Mouse (Mus musculus) heart, embryonic 12.5 days (tissue): Measurements from ENCODE around the gene Fbxl17. TPM values are rescaled to one million over a fixed set of nuclear protein-coding genes. Genes with fewer than 3 reads are reported as not detected.
A peak's percentile ranks its signal among the peaks of the same experiment; 100 is the strongest.

Experiments used
- ATAC-seq: fragments of 200-750 bp; cut with Nextera tagmentation; 2 replicates; pipeline ENCODE4 v1.8.0; 2017; ENCODE audit warnings: moderate TSS enrichment, moderate library complexity; ENCODE audit not compliant: insufficient number of reproducible peaks, low FRiP score
- H3K27ac ChIP-seq: fragments of 300-500 bp; sonication (generic); 2 replicates; pipeline ENCODE4 v1.5.1; 2016; ENCODE audit warnings: mild to moderate bottlenecking, moderate library complexity; ENCODE audit not compliant: poor library complexity, severe bottlenecking
- H3K27me3 ChIP-seq: fragments of 300-500 bp; sonication (generic); replicated peaks from 2 replicates; pipeline ENCODE4 v1.6.1; 2016; ENCODE audit warnings: mild to moderate bottlenecking, moderate library complexity
- H3K36me3 ChIP-seq: fragments of 300-500 bp; sonication (generic); 2 replicates; pipeline ENCODE4 v1.6.1; 2016; ENCODE audit warnings: mild to moderate bottlenecking, moderate library complexity
- H3K4me1 ChIP-seq: fragments of 300-500 bp; sonication (generic); replicated peaks from 2 replicates; pipeline ENCODE4 v1.6.1; 2016; ENCODE audit warnings: mild to moderate bottlenecking
- H3K4me2 ChIP-seq: fragments of 300-500 bp; sonication (generic); 2 replicates; pipeline ENCODE4 v1.6.1; 2016; ENCODE audit warnings: mild to moderate bottlenecking, moderate library complexity
- H3K4me3 ChIP-seq: fragments of 300-500 bp; sonication (generic); 2 replicates; pipeline ENCODE4 v1.5.1; 2016; ENCODE audit warnings: mild to moderate bottlenecking
- H3K9ac ChIP-seq: fragments of 300-500 bp; sonication (generic); 2 replicates; pipeline ENCODE4 v1.6.1; 2016; ENCODE audit warnings: mild to moderate bottlenecking, moderate library complexity
- H3K9me3 ChIP-seq: fragments of 300-500 bp; sonication (generic); replicated peaks from 2 replicates; pipeline ENCODE4 v1.6.1; 2016; ENCODE audit warnings: mild to moderate bottlenecking, moderate library complexity
- WGBS: fragments of 180-500 bp; shearing (Covaris S2); methylation state at CpG from one replicate; pipeline ENCODE4 v1.1.7; 2016; 5-methylcytosine and 5-hydroxymethylcytosine counted together
- polyA plus RNA-seq: library from polyadenylated mRNA; unstranded; fragments of >200 nt; fragmentation: Nextera tagmentation; extraction: Ambion mirVana; gene quantifications from 2 replicates; pipeline ENCODE4 v1.2.1, GENCODE M21; 2016

The Fbxl17 gene
- polyA plus RNA-seq, 1 experiment from 2014 or later, result 7.1 TPM

DNA sequence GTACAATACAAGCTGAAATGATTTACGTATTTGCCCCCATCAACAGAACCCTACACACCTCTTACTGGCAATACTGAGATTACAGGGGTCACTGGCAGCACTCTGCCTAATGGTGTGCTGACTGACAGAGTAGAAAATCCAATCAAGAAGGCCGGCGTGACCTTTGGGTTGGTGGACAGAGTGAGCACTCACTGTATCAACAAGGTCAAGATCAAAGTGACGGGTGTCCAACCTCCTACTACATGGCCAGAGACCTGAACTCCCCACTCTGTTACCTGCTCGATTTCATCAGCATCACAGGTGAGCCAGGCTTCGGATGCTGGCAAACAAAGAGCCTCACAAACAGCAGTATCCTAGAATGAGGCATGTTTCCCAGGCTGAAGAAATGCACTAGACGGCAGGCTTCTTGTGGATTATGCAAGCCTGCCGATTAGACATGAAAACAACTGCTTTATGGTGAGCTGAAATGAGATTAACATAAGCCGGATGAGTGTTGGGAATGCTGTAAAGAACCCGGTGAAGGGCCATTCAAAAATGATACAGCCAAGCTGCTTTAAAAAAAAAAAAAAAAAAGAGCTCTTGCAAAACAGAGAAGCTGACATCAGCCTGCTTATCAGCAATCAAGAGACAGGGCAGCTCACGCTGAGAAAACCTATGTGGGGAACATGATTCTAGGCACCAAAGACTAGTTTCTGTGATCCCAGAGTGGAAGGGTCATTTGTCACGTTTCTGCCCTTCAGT is 353.9 kb downstream of the Fbxl17 start:
- H3K27ac ChIP-seq, result no peak overlapping the region
- H3K4me3 ChIP-seq, result no peak overlapping the region
- H3K9me3 ChIP-seq, result no peaks in the 10 kb centered on the region
- 20% methylated on average over 12 of the region's 12 CpGs for WGBS
- peaks cover 6% of the 10 kb centered on the region for H3K27me3 ChIP-seq
- H3K36me3 ChIP-seq, result no peaks in the 10 kb centered on the region
- no peak for ATAC-seq
- no peak overlapping the region for H3K9ac ChIP-seq
- H3K4me2 ChIP-seq, result peak overlapping the region; percentile 27; the same call in 1 of the 2 replicates
- peaks cover 10% of the 10 kb centered on the region for H3K4me1 ChIP-seq

DNA sequence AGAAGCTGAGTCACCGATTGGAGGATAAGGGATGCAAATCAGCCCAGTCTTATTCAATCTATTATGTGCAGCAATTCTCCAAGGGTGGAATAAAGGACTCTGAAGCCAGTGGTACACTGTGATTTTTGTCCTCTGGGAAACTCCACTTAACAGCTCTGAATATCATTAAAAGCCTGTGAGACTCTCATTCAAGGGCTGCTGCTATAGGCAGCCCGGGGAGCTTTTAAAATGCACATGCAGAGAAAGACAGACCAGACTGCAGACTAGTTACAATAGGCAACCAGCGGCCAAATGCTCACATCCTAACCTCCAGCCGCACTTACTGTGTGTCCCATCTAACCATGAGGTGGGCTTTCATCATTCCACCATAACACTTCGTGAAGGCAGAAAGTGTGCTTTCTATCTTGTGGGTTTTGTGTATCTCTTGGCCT is 354.5 kb downstream of the Fbxl17 start:
- no peaks in the 10 kb centered on the region for H3K36me3 ChIP-seq
- 61% methylated on average over 5 of the region's 5 CpGs for WGBS
- H3K27ac ChIP-seq, result no peak overlapping the region
- H3K4me3 ChIP-seq, result no peak overlapping the region
- H3K9me3 ChIP-seq, result no peaks in the 10 kb centered on the region
- H3K4me1 ChIP-seq, result peaks cover 10% of the 10 kb centered on the region
- no peak overlapping the region for H3K9ac ChIP-seq
- ATAC-seq, result no peak
- H3K27me3 ChIP-seq, result peaks cover 6% of the 10 kb centered on the region
- no peak overlapping the region for H3K4me2 ChIP-seq

DNA sequence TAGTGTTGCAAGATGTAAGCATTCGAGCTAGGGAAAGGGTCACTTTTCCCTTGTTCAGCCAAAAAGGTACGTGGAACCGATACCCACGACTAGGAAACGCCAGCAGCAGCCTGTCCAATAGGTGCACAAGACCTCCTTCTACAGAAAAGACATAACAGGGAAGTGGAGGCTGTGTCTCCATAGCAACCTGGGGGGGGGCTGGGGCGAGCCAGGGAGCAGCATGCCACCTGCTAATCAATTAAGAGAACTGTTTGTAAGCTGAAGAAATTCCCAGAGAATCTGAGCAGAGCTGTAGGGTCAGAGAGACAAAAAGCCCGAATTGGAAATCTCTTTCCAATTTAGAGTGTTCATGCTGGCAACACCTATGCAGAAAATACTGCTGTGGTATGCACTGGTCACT is 356.0 kb downstream of the Fbxl17 start:
- Histone ChIP-seq H3K9ac (no peak overlapping the region), H3K4me1 (peaks cover 10% of the 10 kb centered on the region), H3K27me3 (peaks cover 6% of the 10 kb centered on the region), H3K4me3 (no peak overlapping the region), H3K9me3 (no peaks in the 10 kb centered on the region), H3K36me3 (no peaks in the 10 kb centered on the region), H3K4me2 (no peak overlapping the region), H3K27ac (no peak overlapping the region)
- no peak for ATAC-seq
- WGBS, result 82% methylated on average over 7 of the region's 7 CpGs

DNA sequence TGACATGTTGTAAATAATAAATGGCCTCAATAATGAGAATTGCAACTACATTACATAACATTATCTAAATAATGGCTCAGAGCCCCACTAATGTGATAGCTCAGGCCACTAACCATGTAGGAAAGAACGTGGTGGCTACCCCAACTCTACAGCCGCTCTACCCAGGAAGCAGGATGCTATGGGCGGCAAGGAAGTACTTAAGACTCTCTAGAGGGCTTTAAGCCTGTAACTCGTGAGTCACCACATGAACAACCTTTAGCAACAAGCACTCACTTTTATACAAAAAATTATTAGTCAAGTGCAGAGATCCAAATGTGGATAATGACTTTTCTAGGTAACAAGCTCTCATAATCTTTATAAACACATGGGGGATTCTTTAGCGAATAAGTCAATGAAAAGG is 365.0 kb downstream of the Fbxl17 start:
- Histone ChIP-seq H3K4me2 (no peak overlapping the region), H3K9me3 (peaks cover 8% of the 10 kb centered on the region), H3K36me3 (peaks cover 8% of the 10 kb centered on the region), H3K9ac (no peak overlapping the region), H3K4me3 (no peak overlapping the region), H3K27me3 (no peaks in the 10 kb centered on the region), H3K27ac (no peak overlapping the region), H3K4me1 (peaks cover 9% of the 10 kb centered on the region)
- ATAC-seq, result no peak
- WGBS, result 88% methylated on average over 5 of the region's 5 CpGs

DNA sequence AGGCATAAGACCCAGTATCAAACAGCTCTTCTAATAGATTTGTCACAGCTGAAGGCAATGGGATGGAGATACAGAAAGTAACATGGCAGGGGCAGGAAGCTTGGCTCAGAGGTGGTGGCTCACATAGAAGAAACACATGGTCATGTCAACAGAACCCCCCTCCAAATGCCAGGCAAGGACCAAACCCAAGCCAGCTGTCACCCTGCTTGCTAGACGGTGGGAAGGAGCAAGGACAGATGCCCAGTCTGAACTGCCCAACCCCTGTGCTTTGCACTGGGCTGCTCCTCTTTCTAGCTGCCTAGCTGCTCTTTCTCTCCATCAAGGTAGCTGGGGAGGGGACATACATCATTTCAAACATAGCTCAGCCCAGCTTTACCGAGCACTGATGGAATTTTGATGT is 377.4 kb downstream of the Fbxl17 start:
- Histone ChIP-seq H3K4me1 (peaks cover 12% of the 10 kb centered on the region), H3K36me3 (peaks cover 6% of the 10 kb centered on the region; the same call in 1 of the 2 replicates), H3K27ac (no peak overlapping the region), H3K27me3 (no peaks in the 10 kb centered on the region), H3K4me3 (no peak overlapping the region), H3K9ac (no peak overlapping the region), H3K4me2 (no peak overlapping the region), H3K9me3 (no peaks in the 10 kb centered on the region; the same call in 1 of the 2 replicates)
- WGBS, result 71% methylated on average over 2 of the region's 2 CpGs
- no peak for ATAC-seq

DNA sequence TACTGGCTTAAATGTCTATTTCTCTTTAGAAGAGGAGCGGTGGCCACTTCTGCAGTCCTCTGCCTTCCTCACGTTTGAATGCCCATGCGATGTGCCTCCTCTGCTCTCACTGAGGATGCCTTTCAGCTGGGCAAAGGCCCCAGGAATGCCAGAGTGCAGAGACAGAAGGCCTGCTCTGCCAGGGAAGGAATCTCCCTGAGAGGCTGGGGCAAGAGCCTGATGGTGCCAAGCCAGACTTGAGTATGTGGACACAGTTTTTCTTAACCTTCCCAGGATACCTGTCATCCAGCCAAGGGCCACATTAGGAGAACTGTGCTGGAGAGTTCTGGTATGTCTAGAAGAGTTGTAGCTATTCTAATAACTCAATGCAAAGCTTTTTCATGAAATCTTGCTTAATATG is 380.1 kb downstream of the Fbxl17 start:
- no peaks in the 10 kb centered on the region for H3K9me3 ChIP-seq
- no peak overlapping the region for H3K4me2 ChIP-seq
- WGBS, result 81% methylated on average over 3 of the region's 3 CpGs
- no peak overlapping the region for H3K9ac ChIP-seq
- no peaks in the 10 kb centered on the region for H3K27me3 ChIP-seq
- no peak overlapping the region for H3K27ac ChIP-seq
- ATAC-seq, result no peak
- peaks cover 12% of the 10 kb centered on the region for H3K4me1 ChIP-seq
- H3K36me3 ChIP-seq, result 0 out of 2 replicates have a peak, but pooled peaks cover 3% of the 10 kb centered on the region
- no peak overlapping the region for H3K4me3 ChIP-seq

DNA sequence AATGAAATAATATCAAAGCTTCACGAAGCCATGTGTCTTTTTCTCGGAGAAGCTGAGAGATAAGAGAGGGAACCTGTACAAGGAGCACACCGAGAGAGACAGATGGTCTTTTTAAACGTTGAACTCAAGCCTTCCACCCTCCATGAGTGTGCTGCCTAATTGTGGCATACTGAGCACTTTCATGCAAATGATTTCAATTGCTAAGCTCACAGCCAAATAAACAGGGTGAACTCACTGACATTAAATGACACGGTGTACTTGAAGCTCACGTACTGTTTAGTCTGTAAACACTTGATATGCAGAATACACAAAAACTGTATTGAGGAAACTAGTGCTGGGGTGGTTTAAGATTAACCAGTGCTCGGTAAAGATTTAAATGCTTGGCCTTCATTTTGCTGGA is 380.7 kb downstream of the Fbxl17 start:
- Histone ChIP-seq H3K27ac (no peak overlapping the region), H3K4me3 (no peak overlapping the region), H3K4me1 (peaks cover 12% of the 10 kb centered on the region), H3K9ac (no peak overlapping the region), H3K4me2 (no peak overlapping the region), H3K9me3 (no peaks in the 10 kb centered on the region), H3K27me3 (no peaks in the 10 kb centered on the region), H3K36me3 (no peaks in the 10 kb centered on the region)
- 63% methylated on average over 7 of the region's 7 CpGs for WGBS
- no peak for ATAC-seq

DNA sequence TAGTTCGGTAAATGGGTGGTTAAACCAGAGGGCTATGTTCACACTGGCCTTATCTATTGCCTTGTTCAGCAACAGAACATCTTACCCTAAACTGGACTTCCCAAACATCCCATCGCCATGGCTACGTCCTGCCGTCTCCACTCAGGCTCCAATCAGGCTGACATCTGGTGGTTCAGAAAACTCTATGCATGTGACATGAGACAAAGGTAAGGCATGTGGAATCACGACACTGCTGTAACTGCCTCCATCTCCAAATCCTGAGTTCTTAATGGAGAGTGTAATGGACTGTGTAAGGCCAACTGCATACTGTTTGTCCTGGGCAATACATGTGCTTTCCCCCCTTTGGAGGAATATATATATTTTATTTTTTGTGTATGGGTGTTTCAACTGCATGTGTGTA is 382.7 kb downstream of the Fbxl17 start:
- Histone ChIP-seq H3K4me1 (peaks cover 12% of the 10 kb centered on the region), H3K4me3 (no peak overlapping the region), H3K4me2 (no peak overlapping the region), H3K36me3 (no peaks in the 10 kb centered on the region), H3K27ac (no peak overlapping the region), H3K9me3 (no peaks in the 10 kb centered on the region), H3K27me3 (no peaks in the 10 kb centered on the region), H3K9ac (no peak overlapping the region)
- no peak for ATAC-seq
- 73% methylated on average over 5 of the region's 5 CpGs for WGBS

DNA sequence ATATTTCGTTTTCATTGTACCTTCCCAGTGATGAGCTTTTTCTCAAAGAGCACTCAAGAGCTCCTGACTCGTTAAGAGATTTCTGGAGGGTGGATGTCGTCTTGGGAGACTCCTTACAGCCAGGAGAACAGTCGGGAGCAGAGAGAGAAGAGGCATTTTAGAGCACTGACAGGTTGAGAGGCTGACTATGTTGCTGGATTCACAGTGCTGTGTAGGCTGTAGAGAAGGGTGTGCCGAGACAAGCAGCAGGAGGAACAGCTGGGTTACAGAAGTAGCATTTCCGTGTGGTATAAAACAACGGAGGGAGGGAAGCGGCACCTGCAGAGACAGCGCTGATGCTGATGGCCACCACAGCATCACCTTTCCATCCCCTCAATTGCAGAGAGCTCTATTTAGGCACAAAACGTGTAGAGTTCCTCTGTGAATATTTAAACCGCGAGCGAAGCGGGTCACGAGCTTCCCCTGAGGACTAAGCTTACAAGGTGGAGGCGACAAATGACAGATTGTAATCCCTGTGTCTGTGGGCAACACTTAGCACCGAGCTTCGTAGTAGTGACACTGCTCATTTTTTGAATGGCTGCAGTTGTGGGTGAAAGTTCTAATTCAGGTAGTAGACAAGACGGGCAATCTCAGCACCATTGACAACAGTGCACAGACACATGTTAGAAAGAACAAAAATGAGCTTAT is 385.3 kb downstream of the Fbxl17 start:
- 79% methylated on average over 19 of the region's 19 CpGs for WGBS
- no peaks in the 10 kb centered on the region for H3K9me3 ChIP-seq
- no peaks in the 10 kb centered on the region for H3K27me3 ChIP-seq
- no peak overlapping the region for H3K9ac ChIP-seq
- no peak overlapping the region for H3K27ac ChIP-seq
- no peaks in the 10 kb centered on the region for H3K36me3 ChIP-seq
- no peak overlapping the region for H3K4me3 ChIP-seq
- ATAC-seq, result no peak
- no peak overlapping the region for H3K4me2 ChIP-seq
- H3K4me1 ChIP-seq, result no peaks in the 10 kb centered on the region

DNA sequence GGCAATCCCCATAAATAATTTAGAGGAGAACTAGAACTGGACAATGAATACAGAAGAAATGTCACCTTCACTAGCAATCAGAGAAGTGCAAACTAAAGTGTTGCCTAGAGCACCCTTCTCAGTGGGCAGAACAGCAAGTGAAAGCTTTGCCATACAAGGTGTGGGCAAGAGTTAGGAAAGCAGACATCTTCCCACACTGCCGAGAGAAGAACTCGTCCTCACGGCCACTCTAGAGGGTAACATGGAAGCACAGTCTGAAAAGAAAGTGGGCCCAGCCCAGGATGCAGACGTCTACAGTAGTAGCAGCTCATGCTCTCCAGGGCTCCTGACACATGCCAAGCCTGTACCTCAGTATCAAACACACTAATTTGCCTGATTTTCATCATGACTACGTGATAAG is 387.0 kb downstream of the Fbxl17 start:
- H3K4me3 ChIP-seq, result no peak overlapping the region
- H3K4me2 ChIP-seq, result no peak overlapping the region
- no peak overlapping the region for H3K27ac ChIP-seq
- H3K4me1 ChIP-seq, result no peaks in the 10 kb centered on the region
- WGBS, result 72% methylated on average over 5 of the region's 5 CpGs
- no peak overlapping the region for H3K9ac ChIP-seq
- H3K36me3 ChIP-seq, result no peaks in the 10 kb centered on the region
- ATAC-seq, result no peak
- no peaks in the 10 kb centered on the region for H3K9me3 ChIP-seq
- no peaks in the 10 kb centered on the region for H3K27me3 ChIP-seq

DNA sequence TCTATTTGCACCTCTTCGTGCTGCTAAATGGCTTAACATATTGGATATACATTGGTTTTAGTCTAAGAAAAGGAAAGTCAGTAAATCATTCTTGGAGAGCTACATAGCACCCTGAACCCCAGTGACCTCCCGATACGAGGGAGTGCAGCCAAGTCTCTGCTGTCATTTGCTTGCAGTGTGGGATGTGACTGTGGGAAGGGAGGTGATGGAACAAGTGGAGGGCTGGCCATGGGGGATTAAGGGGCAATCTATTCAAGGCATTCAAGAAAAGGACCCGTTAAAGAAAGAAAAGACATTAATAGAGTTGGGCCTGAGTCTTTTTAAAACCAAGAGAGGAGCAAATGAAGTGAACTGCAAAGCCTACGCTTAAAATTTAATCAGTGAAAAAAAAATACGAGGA is 388.8 kb downstream of the Fbxl17 start:
- Histone ChIP-seq H3K9ac (no peak overlapping the region), H3K9me3 (no peaks in the 10 kb centered on the region), H3K4me1 (no peaks in the 10 kb centered on the region), H3K27ac (no peak overlapping the region), H3K36me3 (no peaks in the 10 kb centered on the region), H3K4me3 (no peak overlapping the region), H3K4me2 (no peak overlapping the region), H3K27me3 (no peaks in the 10 kb centered on the region)
- 69% methylated on average over 6 of the region's 6 CpGs for WGBS
- ATAC-seq, result no peak
